Mouse (Mus musculus): ENCODE results near the gene Macf1. TPM values are rescaled to one million over a fixed set of nuclear protein-coding genes. Genes with fewer than 3 reads are reported as not detected.

The Macf1 gene
- polyA plus RNA-seq, 2 experiments: 79.8 to 103 TPM

- ATAC-seq (ENCODE audit: low FRiP score, low read depth): no peak
- Histone ChIP-seq H3K27ac (replicated peaks; ENCODE audit: low read depth, low read length) (no peak overlapping the region), H3K36me3 (ENCODE audit: control insufficient read depth, insufficient read depth, low read length) (no peaks in the 10 kb centered on the region), H3K4me3 (replicated peaks; ENCODE audit: low read length) (no peak overlapping the region), H3K4me2 (replicated peaks; ENCODE audit: low read depth, low read length, severe bottlenecking) (no peak overlapping the region), H3K9ac (ENCODE audit: low read depth, low read length, severe bottlenecking) (no peak overlapping the region), H3K4me1 (ENCODE audit: control insufficient read depth, insufficient read depth, low read length) (peaks cover 9% of the 10 kb centered on the region), H3K27me3 (ENCODE audit: control insufficient read depth, insufficient read depth, low read length) (no peaks in the 10 kb centered on the region), H3K9me3 (ENCODE audit: control insufficient read depth, low read length) (no peaks in the 10 kb centered on the region)
- no peak for TF ChIP-seq POLR2A (IDR thresholded peaks at IDR 0.05; ENCODE audit: borderline replicate concordance, extremely low read depth, insufficient read depth, insufficient read length)
- DNase-seq (ENCODE audit: low spot score): no peak
These were observed 13.6 kb downstream of the Macf1 start for GRCm38 (mm10) chr4:123670598-123670997.

- TF ChIP-seq POLR2A (IDR thresholded peaks at IDR 0.05; ENCODE audit: borderline replicate concordance, extremely low read depth, insufficient read depth, insufficient read length): no peak
- H3K4me3 ChIP-seq (replicated peaks; ENCODE audit: low read length): no peak overlapping the region
- DNase-seq (ENCODE audit: low spot score) (no peak), ATAC-seq (ENCODE audit: low FRiP score, low read depth) (no peak)
- no peaks in the 10 kb centered on the region for H3K36me3 ChIP-seq (ENCODE audit: control insufficient read depth, insufficient read depth, low read length)
- H3K27me3 ChIP-seq (ENCODE audit: control insufficient read depth, insufficient read depth, low read length): no peaks in the 10 kb centered on the region
- WGBS: 64% methylated on average over 6 of the region's 6 CpGs
- H3K4me1 ChIP-seq (ENCODE audit: control insufficient read depth, insufficient read depth, low read length): peaks cover 12% of the 10 kb centered on the region
- H3K4me2 ChIP-seq (replicated peaks; ENCODE audit: low read depth, low read length, severe bottlenecking): no peak overlapping the region
- no peaks in the 10 kb centered on the region for H3K9me3 ChIP-seq (ENCODE audit: control insufficient read depth, low read length)
- H3K9ac ChIP-seq (ENCODE audit: low read depth, low read length, severe bottlenecking): no peak overlapping the region
- no peak overlapping the region for H3K27ac ChIP-seq (replicated peaks; ENCODE audit: low read depth, low read length)
These were observed 14.5 kb downstream of the Macf1 start for GRCm38 (mm10) chr4:123669696-123670095.

GRCm38 (mm10) chr4:123667260-123667867 is 16.8 kb downstream of the Macf1 start:
- Histone ChIP-seq H3K36me3 (ENCODE audit: control insufficient read depth, insufficient read depth, low read length) (no peaks in the 10 kb centered on the region), H3K9ac (ENCODE audit: low read depth, low read length, severe bottlenecking) (no peak overlapping the region), H3K9me3 (ENCODE audit: control insufficient read depth, low read length) (no peaks in the 10 kb centered on the region), H3K4me3 (replicated peaks; ENCODE audit: low read length) (no peak overlapping the region), H3K4me2 (replicated peaks; ENCODE audit: low read depth, low read length, severe bottlenecking) (no peak overlapping the region), H3K4me1 (ENCODE audit: control insufficient read depth, insufficient read depth, low read length) (peaks cover 22% of the 10 kb centered on the region), H3K27ac (replicated peaks; ENCODE audit: low read depth, low read length) (no peak overlapping the region), H3K27me3 (ENCODE audit: control insufficient read depth, insufficient read depth, low read length) (no peaks in the 10 kb centered on the region)
- TF ChIP-seq POLR2A (IDR thresholded peaks at IDR 0.05; ENCODE audit: borderline replicate concordance, extremely low read depth, insufficient read depth, insufficient read length): no peak
- DNase-seq (ENCODE audit: low spot score): peak; percentile 93
- no peak for ATAC-seq (ENCODE audit: low FRiP score, low read depth)
- 33% methylated on average over 1 of the region's 1 CpGs for WGBS

GRCm38 (mm10) chr4:123666517-123666916 is 17.6 kb downstream of the Macf1 start:
- no peak overlapping the region for H3K4me2 ChIP-seq (replicated peaks; ENCODE audit: low read depth, low read length, severe bottlenecking)
- DNase-seq (ENCODE audit: low spot score): no peak
- no peaks in the 10 kb centered on the region for H3K9me3 ChIP-seq (ENCODE audit: control insufficient read depth, low read length)
- H3K9ac ChIP-seq (ENCODE audit: low read depth, low read length, severe bottlenecking): no peak overlapping the region
- peaks cover 28% of the 10 kb centered on the region for H3K4me1 ChIP-seq (ENCODE audit: control insufficient read depth, insufficient read depth, low read length)
- no peak overlapping the region for H3K27ac ChIP-seq (replicated peaks; ENCODE audit: low read depth, low read length)
- ATAC-seq (ENCODE audit: low FRiP score, low read depth): no peak
- WGBS: 93% methylated on average over 1 of the region's 1 CpGs
- no peak for TF ChIP-seq POLR2A (IDR thresholded peaks at IDR 0.05; ENCODE audit: borderline replicate concordance, extremely low read depth, insufficient read depth, insufficient read length)
- H3K4me3 ChIP-seq (replicated peaks; ENCODE audit: low read length): no peak overlapping the region
- H3K36me3 ChIP-seq (ENCODE audit: control insufficient read depth, insufficient read depth, low read length): no peaks in the 10 kb centered on the region
- H3K27me3 ChIP-seq (ENCODE audit: control insufficient read depth, insufficient read depth, low read length): no peaks in the 10 kb centered on the region

DNA sequence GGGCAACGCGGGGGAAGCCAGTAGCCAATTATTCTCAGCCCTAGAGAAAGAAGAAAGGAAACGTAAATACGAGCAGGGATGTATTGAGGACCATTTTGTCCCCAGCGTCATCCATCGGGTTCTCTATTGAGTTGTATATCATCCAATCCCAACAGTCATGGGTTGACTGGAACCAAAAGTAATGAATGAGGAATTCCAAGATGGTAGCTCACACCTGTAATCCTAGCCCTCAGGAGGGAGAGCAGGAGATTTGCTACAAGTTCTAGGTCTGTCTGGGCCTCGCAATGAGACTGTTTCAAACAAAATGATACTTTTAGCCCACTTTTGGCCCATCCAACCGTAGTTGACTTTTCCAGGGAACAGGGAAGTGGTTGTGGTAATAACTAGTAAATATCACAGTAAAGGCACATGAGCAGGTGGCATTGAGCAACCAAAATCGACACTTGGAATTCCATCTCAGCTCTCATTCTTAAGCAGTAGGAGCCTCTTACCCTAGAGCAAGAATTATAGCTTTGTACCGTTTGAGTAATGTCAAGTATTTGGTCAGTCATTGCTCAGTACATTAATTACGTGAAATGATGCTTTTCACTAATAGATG is 18.4 kb downstream of the Macf1 start:
- DNase-seq (ENCODE audit: low spot score): no peak
- Histone ChIP-seq H3K9ac (ENCODE audit: low read depth, low read length, severe bottlenecking) (peak overlapping the region; percentile 98), H3K27ac (replicated peaks; ENCODE audit: low read depth, low read length) (peak overlapping the region; percentile 98), H3K4me3 (replicated peaks; ENCODE audit: low read length) (peak overlapping the region; percentile 93), H3K4me2 (replicated peaks; ENCODE audit: low read depth, low read length, severe bottlenecking) (peak overlapping the region; percentile 83), H3K9me3 (ENCODE audit: control insufficient read depth, low read length) (no peaks in the 10 kb centered on the region), H3K4me1 (ENCODE audit: control insufficient read depth, insufficient read depth, low read length) (peaks cover 28% of the 10 kb centered on the region), H3K36me3 (ENCODE audit: control insufficient read depth, insufficient read depth, low read length) (no peaks in the 10 kb centered on the region), H3K27me3 (ENCODE audit: control insufficient read depth, insufficient read depth, low read length) (no peaks in the 10 kb centered on the region)
- no peak for TF ChIP-seq POLR2A (IDR thresholded peaks at IDR 0.05; ENCODE audit: borderline replicate concordance, extremely low read depth, insufficient read depth, insufficient read length)
- ATAC-seq (ENCODE audit: low FRiP score, low read depth): no peak
- 32% methylated on average over 11 of the region's 11 CpGs for WGBS

Data from limb, embryonic 14.5 days (tissue).